Mouse (Mus musculus): ENCODE results near the gene Mmp15. TPM values are rescaled to one million over a fixed set of nuclear protein-coding genes. Genes with fewer than 3 reads are reported as not detected.

Gene Mmp15
- polyA plus RNA-seq, 1 experiment from 2014 or later = 30.1 TPM

Other genes starting within 250 kb of the Mmp15 start
- 16.9 and 23.0 TPM in 2 replicates for gene Kifc3, start 149.5 kb upstream of the Mmp15 start, polyA plus RNA-seq (2015; fragmentation: Nextera tagmentation; extraction: Ambion mirVana)
- 0.66 and 1.3 TPM in 2 replicates for gene Cngb1, start 45.7 kb upstream of the Mmp15 start, polyA plus RNA-seq (2015; fragmentation: Nextera tagmentation; extraction: Ambion mirVana)
- gene Tepp, start 41.7 kb upstream of the Mmp15 start, polyA plus RNA-seq (2015; fragmentation: Nextera tagmentation; extraction: Ambion mirVana) = 0.74 TPM in 1 of 2 replicates, not detected in the other
- gene Zfp319, start 20.3 kb upstream of the Mmp15 start, polyA plus RNA-seq (2015; fragmentation: Nextera tagmentation; extraction: Ambion mirVana) = 6.4 and 6.6 TPM in 2 replicates
- gene Usb1, start 20.0 kb upstream of the Mmp15 start, polyA plus RNA-seq (2015; fragmentation: Nextera tagmentation; extraction: Ambion mirVana) = 32.4 and 32.8 TPM in 2 replicates
- gene Cfap20, start 82.6 kb downstream of the Mmp15 start, polyA plus RNA-seq (2015; fragmentation: Nextera tagmentation; extraction: Ambion mirVana) = 155 and 167 TPM in 2 replicates
- 6.0 and 6.1 TPM in 2 replicates for gene Csnk2a2, start 137.8 kb downstream of the Mmp15 start, polyA plus RNA-seq (2015; fragmentation: Nextera tagmentation; extraction: Ambion mirVana)
- 2.6 and 3.1 TPM in 2 replicates for gene Ccdc113, start 181.8 kb downstream of the Mmp15 start, polyA plus RNA-seq (2015; fragmentation: Nextera tagmentation; extraction: Ambion mirVana)
- not detected in 2 replicates for gene Prss54, start 224.1 kb downstream of the Mmp15 start, polyA plus RNA-seq (2015; fragmentation: Nextera tagmentation; extraction: Ambion mirVana)

Data from heart, embryonic 16.5 days (tissue).